Mouse (Mus musculus) C2C12 (cell line): Measurements from ENCODE around the gene Magi1.

Experiments
- CEBPB ChIP-seq: IDR thresholded peaks from one replicate; pipeline ENCODE4 v1.6.1; 2011; ENCODE audit warnings: low read depth, mild to moderate bottlenecking, control low read depth, moderate library complexity
- CTCF ChIP-seq: IDR thresholded peaks from one replicate; pipeline ENCODE4 v1.5.1; 2011; ENCODE audit not compliant: control insufficient read depth, insufficient read depth, insufficient read length
- MYOD1 ChIP-seq: IDR thresholded peaks from one replicate; pipeline ENCODE4 v1.6.1; 2011; ENCODE audit warnings: low read depth; ENCODE audit not compliant: control insufficient read depth, insufficient read length
- MYOG ChIP-seq: IDR thresholded peaks from one replicate; pipeline ENCODE4 v1.6.1; 2011; ENCODE audit not compliant: control insufficient read depth, insufficient read length; ENCODE audit errors: extremely low read depth

DNA sequence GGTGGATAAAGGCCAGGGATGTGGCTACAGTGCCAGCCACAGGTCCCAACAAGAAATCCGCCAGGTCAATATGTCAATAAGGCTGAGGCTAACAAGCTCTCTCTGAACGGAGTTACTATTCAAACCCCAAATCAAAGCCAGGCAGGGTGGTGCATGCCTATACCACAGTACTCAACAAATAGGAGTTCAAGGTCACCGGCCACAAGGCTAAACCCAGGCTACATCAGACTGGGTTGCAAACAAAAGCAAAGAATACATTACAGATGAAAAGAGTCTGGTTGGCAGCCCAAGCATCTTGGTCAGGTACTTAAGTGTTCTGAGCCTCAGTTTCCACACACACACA, 25.9 kb downstream of the Magi1 start:
- TF ChIP-seq CTCF (no peak), MYOG (no peak), MYOD1 (no peak), CEBPB (no peak)
